24 mouse cellular contexts compared by ENCODE assay signal in the genomic region with DNA sequence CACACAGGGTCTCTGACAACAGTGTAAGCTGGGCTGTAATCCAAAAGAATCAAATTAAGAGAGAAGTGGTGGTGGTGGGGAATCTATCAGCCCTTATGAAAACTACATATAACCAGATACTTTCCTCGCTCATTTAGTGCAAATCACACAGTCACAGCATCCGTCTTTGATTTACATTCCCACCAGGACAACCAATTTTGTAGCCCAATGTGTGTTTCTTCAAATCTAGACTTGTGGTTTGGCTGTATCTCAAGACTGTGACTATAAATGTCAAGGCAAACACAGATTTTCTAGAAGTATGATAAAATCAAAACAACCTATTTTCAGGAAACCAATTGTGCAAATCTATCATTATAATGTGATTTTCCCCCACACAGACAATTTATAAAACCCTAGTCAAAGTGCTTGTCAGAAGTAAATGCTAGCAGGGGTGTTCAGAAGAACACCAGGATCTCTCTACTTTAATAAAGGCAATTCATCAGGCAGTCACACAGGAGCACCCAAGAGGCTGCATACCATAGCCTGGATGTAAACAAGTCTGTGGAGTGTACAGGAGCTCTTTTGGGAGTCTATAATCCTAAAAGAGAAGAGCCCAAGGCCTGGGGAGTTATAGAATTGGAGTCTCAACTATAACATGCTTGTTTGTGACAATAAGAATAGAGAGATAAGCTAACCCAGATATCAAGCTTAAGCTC. TPM values are rescaled to one million over a fixed set of nuclear protein-coding genes. Genes with fewer than 3 reads are reported as not detected.
"Had no signal": no experiment of that assay in that cellular context is flagged by ENCODE, and none has a peak within 500 bp of the region (broad histone marks: within the 10 kb centered on the region; RNA-seq: fewer than 3 reads in every experiment).

No protein-coding gene starts in this region.

- H3K4me1 ChIP-seq: liver, embryonic 13.5 days had no signal

- ATAC-seq: intestine, postnatal 0 days had no signal

- DNase-seq: layer of hippocampus, adult 9-11 months; liver, embryonic 13.5 days; lung, adult 2 months; lung, postnatal 14 days; lung, postnatal 4 days; midbrain, embryonic 14.5 days; thymus, adult 18-20 months; thymus, postnatal 36 days had no signal

- H3K27me3 ChIP-seq: liver, embryonic 13.5 days had no signal

- H3K36me3 ChIP-seq: liver, embryonic 13.5 days had no signal

- H3K4me3 ChIP-seq: layer of hippocampus, adult 2 months; liver, embryonic 13.5 days had no signal

- H3K27ac ChIP-seq: layer of hippocampus, adult 2 months; liver, embryonic 13.5 days had no signal

- H3K9ac ChIP-seq: liver, embryonic 13.5 days had no signal

- H3K4me2 ChIP-seq: liver, embryonic 13.5 days; midbrain, embryonic 11.5 days had no signal

- H3K9me3 ChIP-seq: liver, embryonic 13.5 days had no signal

RNA-seq across cellular contexts. Expression of gene Slc22a22, which starts 42.6 kb away (rescaled TPM):
- polyA plus RNA-seq: intestine, embryonic 14.5 days; intestine, postnatal 0 days; large intestine, adult 2 months; limb, embryonic 11.5 days; liver, adult 2 months; liver, embryonic 13.5 days; liver, embryonic 16.5 days; lung, embryonic 16.5 days; midbrain, embryonic 11.5 days; midbrain, embryonic 14.5 days; midbrain, postnatal 0 days; neural tube, embryonic 11.5 days; neural tube, embryonic 14.5 days; small intestine, adult 2 months; spleen, adult 2 months; stomach, embryonic 16.5 days; urinary bladder, adult 2 months had no signal
